Mouse (Mus musculus) E14TG2a.4 (cell line): ENCODE data around the gene Gm6993.

ENCODE experiments used
- CTCF ChIP-seq: conservative IDR thresholded peaks from 2 replicates; pipeline ENCODE4 v1.5.1; 2014; ENCODE audit warnings: low read length
- POU5F1 ChIP-seq: IDR thresholded peaks from 2 replicates; pipeline ENCODE4 v1.6.1; 2014; ENCODE audit warnings: low read length, borderline replicate concordance

- TF ChIP-seq CTCF (no peak), POU5F1 (no peak)
Measured at GRCm38 (mm10) chr12:31217232-31217631, 23.3 kb upstream of the Gm6993 start.
